Mouse (Mus musculus) lung, postnatal 10 days (tissue): ENCODE data around the gene Epn3.

Source experiments
- DNase-seq: peaks from one replicate; pipeline ENCODE4 v3.0.0; 2021

Gene Epn3

DNA sequence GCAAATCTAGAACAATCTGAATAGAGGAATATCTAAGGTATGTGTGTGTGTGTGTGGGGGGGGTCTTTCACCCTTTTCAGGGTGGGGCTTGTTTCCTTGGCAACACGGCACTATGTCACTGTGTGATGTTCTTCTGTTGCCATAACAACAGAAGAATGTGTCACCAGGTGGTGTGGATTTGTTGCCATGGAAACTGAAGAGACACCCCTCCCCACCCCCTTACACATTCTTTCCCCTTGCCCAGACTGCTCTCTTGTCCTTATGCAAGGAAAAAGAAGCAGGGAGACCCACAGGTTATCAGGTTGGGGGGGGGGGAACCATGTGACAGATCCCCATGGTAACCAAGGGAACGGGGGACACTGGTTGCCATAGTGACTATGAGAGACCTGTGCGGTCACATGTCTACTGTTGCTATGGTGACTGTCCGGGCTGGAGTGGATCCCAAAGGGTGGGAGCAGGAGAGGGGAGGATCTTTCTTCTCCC lies 31.2 kb downstream of the Epn3 start:
- no peak for DNase-seq

- DNase-seq: no peak
Observed at GRCm38 (mm10) chr11:94466333-94466855, 33.4 kb downstream of the Epn3 start.

- DNase-seq: no peak
Observed at GRCm38 (mm10) chr11:94464170-94464569, 35.6 kb downstream of the Epn3 start.

DNA sequence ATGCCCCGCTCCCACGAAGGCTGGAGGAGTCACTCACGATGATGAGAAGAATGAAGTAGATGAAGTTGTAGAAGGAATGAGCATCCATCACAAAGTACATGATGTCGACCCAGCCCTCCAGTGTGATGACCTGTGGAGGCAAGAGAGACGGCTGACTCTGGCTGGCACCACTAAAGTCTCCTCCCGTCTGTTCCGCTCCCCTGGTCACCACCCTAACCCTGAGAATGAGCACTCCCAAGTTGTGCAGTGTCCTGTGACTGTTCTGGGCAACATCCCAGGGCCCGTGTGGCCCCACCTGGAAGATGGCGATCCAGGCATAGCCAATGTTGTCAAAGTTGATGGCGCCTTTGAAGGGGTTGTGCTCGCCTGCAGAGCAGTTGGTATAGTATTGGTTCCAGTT lies 37.9 kb downstream of the Epn3 start:
- DNase-seq: no peak

DNA sequence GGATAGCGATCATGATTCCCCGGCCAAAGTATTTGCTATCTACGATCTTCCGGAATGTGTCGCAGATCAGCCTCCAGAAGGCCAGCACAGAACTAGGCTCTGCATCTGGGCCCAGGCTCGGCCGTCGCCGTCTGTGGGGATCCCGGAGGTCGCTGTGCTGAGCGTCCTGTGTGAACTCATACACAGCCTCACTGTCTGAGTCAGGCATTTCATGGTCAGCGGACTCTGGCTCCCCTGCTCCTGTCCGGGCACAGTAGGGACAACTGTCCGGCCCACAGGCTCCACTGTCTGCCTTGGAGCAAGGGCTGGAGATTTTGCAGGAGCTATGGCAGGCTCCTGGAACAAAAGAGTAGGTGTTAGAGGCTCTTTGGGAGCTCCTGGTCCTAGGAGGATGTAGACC lies 42.8 kb downstream of the Epn3 start:
- DNase-seq: no peak

- DNase-seq: no peak
Observed at GRCm38 (mm10) chr11:94456347-94456746, 43.4 kb downstream of the Epn3 start.

DNA sequence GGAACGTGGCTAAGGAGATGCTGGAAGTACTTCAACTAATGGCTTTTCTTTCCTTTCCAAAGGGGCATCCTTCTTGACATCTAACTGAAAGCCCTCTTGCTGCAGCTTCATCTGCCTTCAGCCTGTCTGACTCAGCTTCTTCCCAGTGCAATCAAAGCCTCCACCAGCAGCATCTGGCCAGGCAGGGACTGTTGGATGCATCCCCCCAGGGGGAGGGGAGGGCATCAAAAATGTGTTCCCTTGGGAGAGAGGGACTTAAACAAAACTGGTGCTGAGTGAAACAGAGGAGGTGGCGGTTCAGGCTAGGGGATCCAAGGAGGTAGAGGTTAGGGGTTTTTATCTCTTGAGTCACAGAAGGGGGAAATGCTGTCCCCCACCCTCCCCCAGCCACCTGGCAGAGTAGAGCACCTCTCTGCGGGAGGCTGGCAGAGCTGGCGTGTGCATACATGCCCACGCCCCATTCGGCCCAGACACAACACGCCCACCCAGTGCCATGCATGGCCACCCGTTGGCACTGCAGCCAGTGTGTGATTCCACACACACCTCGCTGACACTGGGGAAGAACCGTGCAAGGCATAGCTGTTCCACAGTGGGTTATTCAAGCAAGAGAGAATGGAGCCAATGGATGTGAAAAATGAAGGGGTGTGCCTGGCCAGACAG lies 44.5 kb downstream of the Epn3 start:
- no peak for DNase-seq

DNA sequence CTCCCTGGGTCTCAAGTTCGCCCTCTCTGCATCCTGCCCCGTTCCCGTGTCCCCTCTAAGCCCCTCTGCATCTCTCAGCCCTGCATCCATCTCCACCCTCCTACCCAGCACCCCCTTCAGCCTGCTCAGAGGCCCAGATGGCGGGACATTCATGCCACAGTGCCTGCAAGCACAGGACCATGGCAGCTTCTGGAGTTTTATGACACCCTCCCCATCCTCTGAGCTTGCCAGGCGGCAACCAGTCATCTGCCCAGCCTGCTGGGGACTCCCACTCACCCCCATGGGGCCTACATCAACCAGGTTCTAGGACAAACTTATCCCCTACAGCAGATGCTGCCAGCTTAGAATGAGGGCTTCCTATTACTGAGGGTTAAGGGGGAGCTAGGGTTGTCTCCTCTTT lies 45.0 kb downstream of the Epn3 start:
- no peak for DNase-seq

GRCm38 (mm10) chr11:94451091-94451773 lies 48.5 kb downstream of the Epn3 start:
- DNase-seq: peak; percentile 54

DNA sequence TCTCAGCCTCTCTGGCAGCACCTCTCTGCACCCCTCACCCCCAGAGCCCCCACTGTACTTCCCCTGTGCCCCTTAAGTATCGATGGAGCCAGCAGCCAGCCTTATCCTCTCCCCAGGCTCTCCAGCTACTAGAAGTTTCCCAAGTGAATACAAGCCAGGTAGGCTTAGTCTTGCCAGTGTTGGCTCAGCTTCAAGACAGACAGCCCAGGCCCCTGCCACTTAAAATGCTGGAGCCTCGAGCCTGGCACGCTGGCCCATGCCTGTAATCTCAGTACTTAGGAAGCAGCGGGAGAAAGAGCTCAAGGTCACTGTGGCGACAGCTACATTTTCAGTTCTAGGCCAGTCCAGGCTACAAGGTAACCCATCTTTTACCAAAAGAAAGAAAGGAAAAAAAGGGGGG lies 49.9 kb downstream of the Epn3 start:
- no peak for DNase-seq

DNA sequence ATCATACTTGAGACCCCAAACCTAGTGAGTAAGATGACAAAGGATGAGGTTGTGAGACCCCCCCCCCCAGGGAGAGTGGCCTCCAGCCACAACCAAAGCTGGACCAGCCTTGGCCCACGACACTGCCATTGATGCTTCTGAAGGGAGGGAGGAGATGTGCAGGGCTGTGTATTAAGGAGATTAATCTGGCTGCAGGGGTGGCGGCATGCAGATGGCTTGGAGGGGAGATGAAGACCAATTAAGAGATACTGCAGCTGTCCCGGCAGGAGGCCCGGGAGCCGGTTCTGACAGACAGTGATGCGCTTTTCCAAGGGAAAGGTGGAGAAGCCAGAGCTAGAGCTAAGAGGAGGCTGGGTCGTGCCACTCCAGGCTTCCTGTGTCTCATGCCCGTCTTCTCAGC lies 50.5 kb downstream of the Epn3 start:
- no peak for DNase-seq

GRCm38 (mm10) chr11:94447017-94447416 lies 52.8 kb downstream of the Epn3 start:
- DNase-seq: no peak

- no peak for DNase-seq
Observed at GRCm38 (mm10) chr11:94445300-94445699, 54.5 kb downstream of the Epn3 start.

DNA sequence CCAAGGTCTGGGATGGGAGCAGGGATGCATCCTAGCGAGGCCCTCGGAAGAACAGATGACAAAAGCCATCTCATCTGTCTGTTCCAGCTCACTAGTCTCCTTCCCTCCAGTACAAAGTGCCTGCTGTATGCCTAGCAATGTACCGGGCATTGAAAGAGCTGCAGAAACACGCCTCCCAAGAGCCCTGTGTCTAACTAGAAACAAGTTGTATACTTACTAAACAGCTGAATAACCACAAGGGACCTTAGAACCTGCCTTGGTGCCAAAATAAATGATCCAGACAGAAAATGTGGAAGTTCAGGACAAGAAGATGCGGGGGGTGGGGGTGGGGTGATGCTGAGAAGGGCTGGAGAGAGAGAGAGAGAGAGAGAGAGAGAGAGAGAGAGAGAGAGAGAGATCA lies 54.9 kb downstream of the Epn3 start:
- no peak for DNase-seq

DNA sequence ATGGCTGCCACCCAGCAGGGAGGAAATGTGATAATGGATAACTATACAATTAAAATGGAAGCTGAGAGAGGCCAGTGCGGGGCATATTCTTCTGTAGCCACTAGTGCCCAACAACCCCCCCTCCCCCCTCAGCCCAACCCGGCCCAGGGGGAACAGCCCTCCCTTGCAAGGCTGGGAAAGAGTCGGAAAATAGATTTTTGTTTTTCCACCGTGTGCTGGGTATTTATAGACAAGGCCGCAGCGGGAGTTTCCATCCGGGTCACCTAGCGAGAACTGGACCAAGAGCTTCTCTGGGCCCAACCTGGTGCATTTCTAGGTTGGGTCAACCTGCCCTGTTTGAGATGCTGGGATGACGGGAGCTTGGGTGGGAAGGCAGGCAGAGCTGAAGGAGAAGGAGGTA lies 58.0 kb downstream of the Epn3 start:
- DNase-seq: no peak

GRCm38 (mm10) chr11:94441122-94441521 lies 58.7 kb downstream of the Epn3 start:
- DNase-seq: no peak

DNA sequence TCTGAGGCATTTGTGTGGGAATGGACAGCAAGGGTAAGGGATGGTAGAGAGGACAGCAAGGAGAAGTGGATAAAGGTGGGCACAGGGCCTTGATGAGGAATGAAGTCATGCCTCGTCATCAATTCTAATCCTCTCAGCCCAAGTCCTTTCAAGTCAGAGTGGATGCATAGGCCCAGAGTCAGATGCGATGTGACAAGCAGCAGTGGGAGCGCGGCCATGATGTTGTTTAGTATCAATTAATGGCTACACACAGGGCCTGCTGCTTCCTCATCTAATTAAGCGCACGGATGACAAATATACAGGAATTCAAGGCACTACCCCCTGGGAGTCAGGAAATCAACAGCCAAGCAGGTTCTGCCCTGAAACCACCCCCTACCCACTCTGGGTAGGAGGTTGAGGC lies 59.4 kb downstream of the Epn3 start:
- DNase-seq: no peak
